Mouse (Mus musculus): Measurements from ENCODE around the gene 4931409K22Rik. TPM values are rescaled to one million over a fixed set of nuclear protein-coding genes. Genes with fewer than 3 reads are reported as not detected.

Gene 4931409K22Rik
- polyA plus RNA-seq, 1 experiment from 2014 or later: 0.23 TPM

- no peaks in the 10 kb centered on the region for H3K27me3 ChIP-seq
- no peak for ATAC-seq (replicated peaks; ENCODE audit: low FRiP score)
- H3K4me2 ChIP-seq: peak overlapping the region; percentile 44
- H3K9ac ChIP-seq: no peak overlapping the region
- peaks cover 76% of the 10 kb centered on the region for H3K36me3 ChIP-seq
- WGBS: 56% methylated on average over 24 of the region's 24 CpGs
- H3K9me3 ChIP-seq (replicated peaks): no peaks in the 10 kb centered on the region
- peaks cover 47% of the 10 kb centered on the region for H3K4me1 ChIP-seq
- H3K27ac ChIP-seq: peak overlapping the region; percentile 75; the same call in 1 of the 2 replicates
- peak overlapping the region; percentile 17 for H3K4me3 ChIP-seq (replicated peaks)
Observed at GRCm38 (mm10) chr5:24591796-24592470, 35.3 kb upstream of the 4931409K22Rik start.

DNA sequence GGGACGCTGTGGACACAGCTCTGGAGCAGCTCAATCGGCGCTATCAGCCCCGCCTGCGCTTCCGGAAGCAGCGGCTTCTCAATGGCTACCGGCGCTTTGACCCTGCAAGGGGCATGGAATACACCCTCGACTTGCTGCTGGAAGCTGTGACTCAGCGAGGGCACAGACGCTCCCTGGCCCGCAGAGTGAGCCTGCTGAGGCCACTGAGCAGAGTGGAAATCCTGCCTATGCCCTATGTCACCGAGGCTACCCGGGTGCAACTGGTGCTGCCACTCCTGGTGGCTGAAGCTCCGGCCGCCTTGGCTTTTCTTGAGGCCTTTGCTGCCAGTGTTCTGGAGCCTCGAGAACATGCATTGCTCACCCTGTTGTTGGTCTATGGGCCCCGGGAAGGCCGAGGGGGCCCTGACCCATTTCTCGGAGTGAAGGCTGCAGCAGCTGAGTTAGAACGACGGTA, 34.7 kb upstream of the 4931409K22Rik start:
- Histone ChIP-seq H3K9me3 (replicated peaks) (no peaks in the 10 kb centered on the region), H3K36me3 (peaks cover 76% of the 10 kb centered on the region), H3K4me2 (peak overlapping the region; percentile 44), H3K9ac (0 out of 2 replicates have a peak overlapping the region, but pooled peaks have one; percentile 24), H3K4me1 (peaks cover 41% of the 10 kb centered on the region), H3K27me3 (no peaks in the 10 kb centered on the region), H3K4me3 (replicated peaks) (peak overlapping the region; percentile 17), H3K27ac (peak overlapping the region; percentile 75)
- WGBS: 20% methylated on average over 23 of the region's 23 CpGs
- ATAC-seq (replicated peaks; ENCODE audit: low FRiP score): no peak

GRCm38 (mm10) chr5:24589511-24590500, 33.2 kb upstream of the 4931409K22Rik start:
- Histone ChIP-seq H3K9ac (no peak overlapping the region), H3K4me3 (replicated peaks) (no peak overlapping the region), H3K4me2 (no peak overlapping the region), H3K27me3 (no peaks in the 10 kb centered on the region), H3K9me3 (replicated peaks) (no peaks in the 10 kb centered on the region), H3K27ac (no peak overlapping the region), H3K4me1 (peaks cover 43% of the 10 kb centered on the region), H3K36me3 (peaks cover 63% of the 10 kb centered on the region)
- 89% methylated on average over 20 of the region's 20 CpGs for WGBS
- no peak for ATAC-seq (replicated peaks; ENCODE audit: low FRiP score)

GRCm38 (mm10) chr5:24587200-24587577, 30.6 kb upstream of the 4931409K22Rik start:
- WGBS: 21% methylated on average over 4 of the region's 4 CpGs
- ATAC-seq (replicated peaks; ENCODE audit: low FRiP score): peak; percentile 37; the same call in 1 of the 2 replicates

DNA sequence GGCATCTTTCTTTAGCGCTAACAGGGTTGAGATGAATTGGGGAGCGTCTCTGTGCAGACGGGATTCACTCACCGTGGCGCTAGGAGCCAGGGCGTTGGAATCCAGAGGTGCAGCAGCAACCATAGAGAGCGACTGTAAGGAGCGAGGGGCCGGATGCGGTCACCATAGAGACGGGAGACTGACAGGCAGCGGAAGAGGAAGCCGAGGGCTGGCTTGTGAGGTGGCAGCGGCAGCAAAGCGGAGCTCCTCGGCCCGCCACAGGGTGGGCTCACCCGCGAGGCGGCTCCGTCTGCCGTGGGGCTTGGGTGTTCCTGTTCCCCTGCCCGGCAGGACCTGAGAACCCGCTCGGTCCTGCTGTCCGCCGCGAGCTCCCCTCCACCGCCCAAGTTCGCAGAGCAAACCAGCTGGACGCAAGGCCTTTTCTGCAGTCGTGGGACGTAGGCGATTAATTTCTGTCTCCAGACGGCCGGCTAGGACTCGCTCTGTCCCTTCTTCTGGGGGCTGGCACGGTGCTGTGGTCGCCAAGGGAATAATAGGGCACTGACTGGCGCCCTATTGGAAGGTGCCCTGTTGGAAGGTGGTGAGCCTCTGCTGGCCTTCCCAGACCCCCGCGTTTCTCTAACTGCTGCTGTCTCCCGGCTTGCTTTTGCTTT, 30.1 kb upstream of the 4931409K22Rik start, which contains the start of gene Chpf2:
TSS of gene Chpf2 (plus strand) at position 195 of the 653 bp plus-strand sequence.
- Histone ChIP-seq H3K27ac (0 out of 2 replicates have a peak within 1 kb of the TSS, but pooled peaks have one; percentile 61), H3K4me1 (peaks cover 33% of the 10 kb centered on the region), H3K27me3 (no peaks in the 10 kb centered on the region), H3K4me2 (peak within 1 kb of the TSS; percentile 72), H3K9me3 (replicated peaks) (no peaks in the 10 kb centered on the region), H3K36me3 (peaks cover 31% of the 10 kb centered on the region), H3K4me3 (replicated peaks) (peak within 1 kb of the TSS; percentile 76), H3K9ac (peak within 1 kb of the TSS; percentile 73)
- WGBS: under 1% methylated on average over 42 of the region's 43 CpGs
- ATAC-seq (replicated peaks; ENCODE audit: low FRiP score): peak; percentile 90

More at GRCm38 (mm10) chr5:24587200-24587577, 30.6 kb upstream of the 4931409K22Rik start:
- Histone ChIP-seq H3K36me3 (peaks cover 37% of the 10 kb centered on the region), H3K9ac (peak overlapping the region; percentile 73), H3K27me3 (no peaks in the 10 kb centered on the region), H3K27ac (0 out of 2 replicates have a peak overlapping the region, but pooled peaks have one; percentile 61), H3K4me1 (peaks cover 38% of the 10 kb centered on the region), H3K4me3 (replicated peaks) (peak overlapping the region; percentile 76), H3K9me3 (replicated peaks) (no peaks in the 10 kb centered on the region), H3K4me2 (peak overlapping the region; percentile 72)

DNA sequence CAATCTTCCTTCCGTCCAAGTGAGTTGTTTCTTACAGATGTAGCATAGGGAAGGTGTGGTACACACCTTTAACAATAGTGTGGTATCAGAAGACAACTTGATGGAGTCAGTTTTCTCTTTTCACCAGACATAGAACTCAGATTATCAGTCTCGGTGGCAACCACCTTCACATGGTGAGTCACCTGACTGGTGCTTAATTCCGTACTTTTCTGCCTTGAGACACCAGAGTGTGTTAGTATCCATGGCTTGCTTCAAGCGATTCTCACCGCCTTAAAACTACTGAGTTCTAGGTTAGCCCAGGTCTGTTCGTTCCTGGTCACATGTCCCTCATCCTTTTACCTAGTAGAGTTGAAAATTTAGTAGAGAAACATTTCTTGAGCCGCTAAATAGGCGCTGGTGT, 29.5 kb upstream of the 4931409K22Rik start:
- Histone ChIP-seq H3K4me1 (peaks cover 27% of the 10 kb centered on the region), H3K27me3 (no peaks in the 10 kb centered on the region), H3K9me3 (replicated peaks) (no peaks in the 10 kb centered on the region), H3K9ac (peak overlapping the region; percentile 73), H3K4me2 (peak overlapping the region; percentile 72), H3K27ac (no peak overlapping the region), H3K4me3 (replicated peaks) (peak overlapping the region; percentile 76), H3K36me3 (peaks cover 26% of the 10 kb centered on the region)
- no peak for ATAC-seq (replicated peaks; ENCODE audit: low FRiP score)
- 14% methylated on average over 8 of the region's 8 CpGs for WGBS

DNA sequence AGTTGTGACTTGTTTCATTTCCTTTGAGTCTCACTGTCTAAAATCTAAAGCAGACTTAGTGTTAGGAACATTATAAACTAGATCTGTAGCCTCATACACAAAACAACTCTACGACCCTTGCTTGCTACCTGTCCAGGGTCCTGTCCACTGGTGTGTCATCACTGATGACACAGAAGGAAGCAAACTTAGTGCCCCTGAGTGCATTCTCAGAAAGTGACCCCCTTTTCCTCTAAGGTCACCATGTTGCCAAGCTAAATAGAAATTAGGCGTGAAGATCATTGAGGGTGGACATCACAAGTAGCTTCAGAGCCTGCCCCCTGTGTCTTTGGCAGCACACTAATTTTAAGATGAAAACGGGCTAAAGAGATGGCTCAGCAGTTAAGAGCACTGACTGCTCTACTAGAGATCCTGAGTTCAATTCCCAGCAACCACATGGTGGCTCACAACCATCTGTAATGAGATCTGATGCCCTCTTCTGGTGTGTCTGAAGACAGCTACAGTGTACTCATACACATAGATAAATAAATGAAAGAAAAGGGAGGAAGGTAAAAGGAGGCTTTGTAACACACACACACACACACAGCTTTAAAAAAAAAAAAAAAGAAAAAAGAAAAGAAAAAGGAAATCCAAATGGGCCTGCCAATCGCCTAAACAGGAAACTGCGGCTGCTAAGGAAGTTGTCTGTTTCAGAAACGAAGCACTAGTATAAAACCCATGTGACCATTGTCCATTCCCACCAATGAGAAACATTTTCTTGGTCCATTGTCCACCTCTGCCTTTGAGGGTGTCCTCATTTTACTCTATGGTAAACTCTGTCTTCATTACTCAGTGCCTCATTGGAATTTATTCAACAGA, 21.7 kb upstream of the 4931409K22Rik start:
- peaks cover 13% of the 10 kb centered on the region for H3K4me1 ChIP-seq
- H3K4me3 ChIP-seq (replicated peaks): peak overlapping the region; percentile 90
- H3K27me3 ChIP-seq: no peaks in the 10 kb centered on the region
- no peak for ATAC-seq (replicated peaks; ENCODE audit: low FRiP score)
- H3K27ac ChIP-seq: peak overlapping the region; percentile 90
- WGBS: 57% methylated on average over 6 of the region's 6 CpGs
- H3K36me3 ChIP-seq: peaks cover 21% of the 10 kb centered on the region
- H3K9ac ChIP-seq: peak overlapping the region; percentile 47; the same call in 1 of the 2 replicates
- H3K4me2 ChIP-seq: peak overlapping the region; percentile 84
- H3K9me3 ChIP-seq (replicated peaks): no peaks in the 10 kb centered on the region

GRCm38 (mm10) chr5:24577183-24577929, 20.7 kb upstream of the 4931409K22Rik start, which contains the start of gene Abcf2:
TSS of gene Abcf2 (minus strand) at chr5:24577467.
- Histone ChIP-seq H3K36me3 (peaks cover 31% of the 10 kb centered on the region), H3K27me3 (no peaks in the 10 kb centered on the region), H3K27ac (peak within 1 kb of the TSS; percentile 90), H3K4me1 (peaks cover 13% of the 10 kb centered on the region), H3K9me3 (replicated peaks) (no peaks in the 10 kb centered on the region), H3K9ac (peak within 1 kb of the TSS; percentile 84), H3K4me3 (replicated peaks) (peak within 1 kb of the TSS; percentile 90), H3K4me2 (peak within 1 kb of the TSS; percentile 84)
- peak; percentile 98 for ATAC-seq (replicated peaks; ENCODE audit: low FRiP score)
- WGBS: under 1% methylated on average over 48 of the region's 48 CpGs

- peak; percentile 50 for ATAC-seq (replicated peaks; ENCODE audit: low FRiP score)
- H3K27ac ChIP-seq: peak overlapping the region; percentile 90
- H3K27me3 ChIP-seq: no peaks in the 10 kb centered on the region
- H3K4me2 ChIP-seq: peak overlapping the region; percentile 84
- peak overlapping the region; percentile 84 for H3K9ac ChIP-seq
- peaks cover 36% of the 10 kb centered on the region for H3K36me3 ChIP-seq
- WGBS: under 1% methylated on average over 32 of the region's 32 CpGs
- peaks cover 13% of the 10 kb centered on the region for H3K4me1 ChIP-seq
- peak overlapping the region; percentile 90 for H3K4me3 ChIP-seq (replicated peaks)
- H3K9me3 ChIP-seq (replicated peaks): no peaks in the 10 kb centered on the region
Observed at GRCm38 (mm10) chr5:24576801-24577182, 20.2 kb upstream of the 4931409K22Rik start.

- no peak for ATAC-seq (replicated peaks; ENCODE audit: low FRiP score)
- no peak overlapping the region for H3K27ac ChIP-seq
- H3K4me1 ChIP-seq: peaks cover 13% of the 10 kb centered on the region
- no peaks in the 10 kb centered on the region for H3K9me3 ChIP-seq (replicated peaks)
- H3K4me2 ChIP-seq: peak overlapping the region; percentile 84
- H3K4me3 ChIP-seq (replicated peaks): peak overlapping the region; percentile 90
- peak overlapping the region; percentile 84 for H3K9ac ChIP-seq
- 86% methylated on average over 1 of the region's 1 CpGs for WGBS
- H3K36me3 ChIP-seq: peaks cover 45% of the 10 kb centered on the region
- H3K27me3 ChIP-seq: no peaks in the 10 kb centered on the region
Observed at GRCm38 (mm10) chr5:24575948-24576347, 19.3 kb upstream of the 4931409K22Rik start.
